Mouse (Mus musculus) left cerebral cortex, postnatal 36 days (tissue): ENCODE results near the gene Rps6kc1. TPM values are rescaled to one million over a fixed set of nuclear protein-coding genes. Genes with fewer than 3 reads are reported as not detected.

ENCODE experiments used
- DNase-seq, 2 experiments: peaks; one replicate each; pipeline ENCODE4 v3.0.0; 2021 to 2022; ENCODE audit warnings: low spot score in 2 of 2, mixed read lengths in 1 of 2
- intact Hi-C: fragments of 180-260 bp; cut with DNase I; formaldehyde crosslinking; loops from one replicate; pipeline ENCODE4 v1.15.1; 2025
- total RNA-seq, 2 experiments: library from RNA; stranded (reverse); gene quantifications; 2 replicates each; pipeline ENCODE4 v1.2.3; 2021

Gene Rps6kc1
- total RNA-seq, 2 experiments from 2014 or later, result 108 to 116 TPM

- no peak for DNase-seq
Measured at GRCm38 (mm10) chr1:190846956-190847355, 64.6 kb downstream of the Rps6kc1 start.

GRCm38 (mm10) chr1:190846074-190846730, 65.4 kb downstream of the Rps6kc1 start:
- peak in 1 of 2 experiments; percentile 24 for DNase-seq
- intact Hi-C loops, result no loop called here

More at GRCm38 (mm10) chr1:190846956-190847355, 64.6 kb downstream of the Rps6kc1 start:
- intact Hi-C loops, result no loop called here

GRCm38 (mm10) chr1:190845419-190845818, 66.2 kb downstream of the Rps6kc1 start:
- intact Hi-C loops, result no loop called here

GRCm38 (mm10) chr1:190844356-190844755, 67.2 kb downstream of the Rps6kc1 start:
- intact Hi-C loops, result no loop called here
- no peak for DNase-seq

More at GRCm38 (mm10) chr1:190845419-190845818, 66.2 kb downstream of the Rps6kc1 start:
- DNase-seq, result no peak

- intact Hi-C loops, result no loop called here
- DNase-seq, result no peak
Measured at GRCm38 (mm10) chr1:190836046-190836445, 75.5 kb downstream of the Rps6kc1 start.

- intact Hi-C loops, result loop anchor here (5.0 kb wide), 1 partner anchor 33 kb away; no protein-coding TSS in a partner anchor
- DNase-seq, result no peak
Measured at GRCm38 (mm10) chr1:190834201-190834907, 77.2 kb downstream of the Rps6kc1 start.

- intact Hi-C loops, result loop anchor here (2.0 to 5.0 kb wide), 2 partner anchors 34 to 48 kb away; no protein-coding TSS in a partner anchor
- no peak for DNase-seq
Measured at GRCm38 (mm10) chr1:190832965-190833630, 78.5 kb downstream of the Rps6kc1 start.

GRCm38 (mm10) chr1:190831839-190832497, 79.6 kb downstream of the Rps6kc1 start:
- peak in 1 of 2 experiments; percentile 34 for DNase-seq
- intact Hi-C loops, result loop anchor here (2.0 to 5.0 kb wide), 2 partner anchors 35 to 49 kb away; no protein-coding TSS in a partner anchor

GRCm38 (mm10) chr1:190826486-190827034, 85.0 kb downstream of the Rps6kc1 start:
- no peak for DNase-seq
- intact Hi-C loops, result no loop called here

- intact Hi-C loops, result no loop called here
- DNase-seq, result no peak
Measured at GRCm38 (mm10) chr1:190823745-190824144, 87.8 kb downstream of the Rps6kc1 start.

- intact Hi-C loops, result no loop called here
- no peak for DNase-seq
Measured at GRCm38 (mm10) chr1:190816141-190816540, 95.4 kb downstream of the Rps6kc1 start.

GRCm38 (mm10) chr1:190810408-190810807, 101.2 kb downstream of the Rps6kc1 start:
- intact Hi-C loops, result no loop called here
- no peak for DNase-seq

GRCm38 (mm10) chr1:190808766-190809221, 102.8 kb downstream of the Rps6kc1 start:
- intact Hi-C loops, result no loop called here
- DNase-seq, result peak in 1 of 2 experiments; percentile 33

GRCm38 (mm10) chr1:190806817-190807216, 104.8 kb downstream of the Rps6kc1 start:
- intact Hi-C loops, result no loop called here
- no peak for DNase-seq

- DNase-seq, result no peak
- intact Hi-C loops, result no loop called here
Measured at GRCm38 (mm10) chr1:190798668-190799067, 112.9 kb downstream of the Rps6kc1 start.

GRCm38 (mm10) chr1:190797483-190798058, 114.0 kb downstream of the Rps6kc1 start:
- no peak for DNase-seq
- intact Hi-C loops, result loop anchor here (1.0 kb wide), 1 partner anchor 752 kb away; no protein-coding TSS in a partner anchor

GRCm38 (mm10) chr1:190796745-190797482, 114.7 kb downstream of the Rps6kc1 start:
- DNase-seq, result peak in 1 of 2 experiments; percentile 45
- intact Hi-C loops, result loop anchor here (1.0 kb wide), 1 partner anchor 752 kb away; no protein-coding TSS in a partner anchor

GRCm38 (mm10) chr1:190791638-190792037, 119.9 kb downstream of the Rps6kc1 start:
- DNase-seq, result no peak
- intact Hi-C loops, result no loop called here
